Mouse (Mus musculus) hindbrain, embryonic 11.5 days (tissue): ENCODE measurements around the gene Pafah1b2. TPM values are rescaled to one million over a fixed set of nuclear protein-coding genes. Genes with fewer than 3 reads are reported as not detected.

ENCODE experiments used
- ATAC-seq: fragments of 200-750 bp; cut with Nextera tagmentation; 2 replicates; pipeline ENCODE4 v1.8.0; 2017; ENCODE audit warnings: mild to moderate bottlenecking, moderate TSS enrichment, moderate library complexity; ENCODE audit not compliant: low FRiP score
- DNase-seq: peaks from one replicate; pipeline ENCODE4 v3.0.0-alpha.2; 2015; ENCODE audit warnings: low spot score
- H3K27ac ChIP-seq: fragments of 300-500 bp; sonication (generic); 2 replicates; pipeline ENCODE4 v1.5.1; 2014; ENCODE audit warnings: mild to moderate bottlenecking, low read depth, low read length
- H3K27me3 ChIP-seq: fragments of 300-500 bp; sonication (generic); 2 replicates; pipeline ENCODE4 v1.6.1; 2014; ENCODE audit warnings: mild to moderate bottlenecking, low read length, moderate library complexity, mixed read lengths; ENCODE audit not compliant: control insufficient read depth, insufficient read depth
- H3K36me3 ChIP-seq: fragments of 300-500 bp; sonication (generic); 2 replicates; pipeline ENCODE4 v1.6.1; 2014; ENCODE audit warnings: mild to moderate bottlenecking, low read length, moderate library complexity, mixed read lengths; ENCODE audit not compliant: control insufficient read depth, insufficient read depth
- H3K4me1 ChIP-seq: fragments of 300-500 bp; sonication (generic); replicated peaks from 2 replicates; pipeline ENCODE4 v1.6.1; 2014; ENCODE audit warnings: low read length, mixed read lengths; ENCODE audit not compliant: control insufficient read depth, insufficient read depth
- H3K4me2 ChIP-seq: fragments of 300-500 bp; sonication (generic); replicated peaks from 2 replicates; pipeline ENCODE4 v1.6.1; 2014; ENCODE audit warnings: mild to moderate bottlenecking, low read depth, low read length
- H3K4me3 ChIP-seq: fragments of 300-500 bp; sonication (generic); 2 replicates; pipeline ENCODE4 v1.5.1; 2014; ENCODE audit warnings: low read depth, low read length
- H3K9ac ChIP-seq: fragments of 300-500 bp; sonication (generic); 2 replicates; pipeline ENCODE4 v1.6.1; 2014; ENCODE audit warnings: low read depth, low read length
- H3K9me3 ChIP-seq: fragments of 300-500 bp; sonication (generic); 2 replicates; pipeline ENCODE4 v1.6.1; 2016; ENCODE audit warnings: low read length; ENCODE audit not compliant: control insufficient read depth
- WGBS: fragments of 180-500 bp; shearing (Covaris S2); extraction: QIAGEN DNeasy Blood & Tissue Kit; methylation state at CpG from one replicate; pipeline ENCODE4 v1.1.7; 2014; 5-methylcytosine and 5-hydroxymethylcytosine counted together
- polyA plus RNA-seq: library from polyadenylated mRNA; unstranded; fragments of >200 nt; fragmentation: Nextera tagmentation; extraction: Ambion mirVana; gene quantifications from 2 replicates; pipeline ENCODE4 v1.2.1, GENCODE M21; 2014

Pafah1b2 gene
- polyA plus RNA-seq, 1 experiment from 2014 or later = 282 TPM

- H3K27me3 ChIP-seq = no peaks in the 10 kb centered on the region
- H3K27ac ChIP-seq = no peak overlapping the region
- no peak for ATAC-seq
- no peak overlapping the region for H3K9ac ChIP-seq
- H3K9me3 ChIP-seq = no peaks in the 10 kb centered on the region
- H3K4me2 ChIP-seq = no peak overlapping the region
- no peak overlapping the region for H3K4me3 ChIP-seq
- DNase-seq = no peak
- 90% methylated on average over 8 of the region's 8 CpGs for WGBS
- no peaks in the 10 kb centered on the region for H3K36me3 ChIP-seq
- 0 out of 2 replicates have a peak, but pooled peaks cover 4% of the 10 kb centered on the region for H3K4me1 ChIP-seq
Observed at GRCm38 (mm10) chr9:46043626-46044025, 31.1 kb upstream of the Pafah1b2 start.

GRCm38 (mm10) chr9:46042387-46042786, 29.9 kb upstream of the Pafah1b2 start:
- H3K27me3 ChIP-seq = no peaks in the 10 kb centered on the region
- H3K4me1 ChIP-seq = 0 out of 2 replicates have a peak, but pooled peaks cover 4% of the 10 kb centered on the region
- no peak overlapping the region for H3K4me2 ChIP-seq
- 86% methylated on average over 3 of the region's 3 CpGs for WGBS
- no peak overlapping the region for H3K4me3 ChIP-seq
- no peaks in the 10 kb centered on the region for H3K9me3 ChIP-seq
- no peak overlapping the region for H3K27ac ChIP-seq
- H3K9ac ChIP-seq = no peak overlapping the region
- ATAC-seq = no peak
- H3K36me3 ChIP-seq = no peaks in the 10 kb centered on the region
- DNase-seq = no peak

GRCm38 (mm10) chr9:46041186-46041585, 28.7 kb upstream of the Pafah1b2 start:
- 83% methylated on average over 2 of the region's 2 CpGs for WGBS
- Histone ChIP-seq H3K4me2 (no peak overlapping the region), H3K27me3 (no peaks in the 10 kb centered on the region), H3K4me3 (no peak overlapping the region), H3K9me3 (no peaks in the 10 kb centered on the region), H3K36me3 (no peaks in the 10 kb centered on the region), H3K4me1 (no peaks in the 10 kb centered on the region), H3K9ac (no peak overlapping the region), H3K27ac (no peak overlapping the region)
- ATAC-seq (no peak), DNase-seq (no peak)

- H3K4me2 ChIP-seq = no peak overlapping the region
- no peaks in the 10 kb centered on the region for H3K4me1 ChIP-seq
- H3K36me3 ChIP-seq = no peaks in the 10 kb centered on the region
- H3K9me3 ChIP-seq = no peaks in the 10 kb centered on the region
- WGBS = 95% methylated on average over 13 of the region's 13 CpGs
- H3K4me3 ChIP-seq = no peak overlapping the region
- no peak overlapping the region for H3K27ac ChIP-seq
- H3K27me3 ChIP-seq = no peaks in the 10 kb centered on the region
- no peak overlapping the region for H3K9ac ChIP-seq
- DNase-seq = no peak
- no peak for ATAC-seq
Observed at GRCm38 (mm10) chr9:46038786-46039185, 26.3 kb upstream of the Pafah1b2 start.

GRCm38 (mm10) chr9:46036881-46037280, 24.4 kb upstream of the Pafah1b2 start:
- WGBS = 95% methylated on average over 8 of the region's 8 CpGs
- H3K27me3 ChIP-seq = no peaks in the 10 kb centered on the region
- H3K9ac ChIP-seq = no peak overlapping the region
- H3K9me3 ChIP-seq = no peaks in the 10 kb centered on the region
- H3K27ac ChIP-seq = no peak overlapping the region
- ATAC-seq (no peak), DNase-seq (no peak)
- H3K4me2 ChIP-seq = no peak overlapping the region
- H3K4me3 ChIP-seq = no peak overlapping the region
- no peaks in the 10 kb centered on the region for H3K36me3 ChIP-seq
- no peaks in the 10 kb centered on the region for H3K4me1 ChIP-seq

GRCm38 (mm10) chr9:46035290-46035871, 22.9 kb upstream of the Pafah1b2 start:
- no peak overlapping the region for H3K27ac ChIP-seq
- no peaks in the 10 kb centered on the region for H3K27me3 ChIP-seq
- DNase-seq = no peak
- no peak overlapping the region for H3K4me3 ChIP-seq
- no peak overlapping the region for H3K9ac ChIP-seq
- no peaks in the 10 kb centered on the region for H3K4me1 ChIP-seq
- ATAC-seq = no peak
- no peaks in the 10 kb centered on the region for H3K36me3 ChIP-seq
- no peaks in the 10 kb centered on the region for H3K9me3 ChIP-seq
- no peak overlapping the region for H3K4me2 ChIP-seq
- WGBS = 85% methylated on average over 9 of the region's 9 CpGs

- Histone ChIP-seq H3K9me3 (no peaks in the 10 kb centered on the region), H3K4me1 (no peaks in the 10 kb centered on the region), H3K9ac (no peak overlapping the region), H3K27me3 (no peaks in the 10 kb centered on the region), H3K4me2 (no peak overlapping the region), H3K4me3 (no peak overlapping the region), H3K36me3 (no peaks in the 10 kb centered on the region), H3K27ac (no peak overlapping the region)
- 93% methylated on average over 3 of the region's 3 CpGs for WGBS
- DNase-seq (no peak), ATAC-seq (no peak)
Observed at GRCm38 (mm10) chr9:46033862-46034261, 21.4 kb upstream of the Pafah1b2 start.

- Histone ChIP-seq H3K27ac (no peak overlapping the region), H3K36me3 (no peaks in the 10 kb centered on the region), H3K4me1 (0 out of 2 replicates have a peak, but pooled peaks cover under 1% of the 10 kb centered on the region), H3K27me3 (no peaks in the 10 kb centered on the region), H3K4me3 (no peak overlapping the region), H3K9ac (no peak overlapping the region), H3K9me3 (no peaks in the 10 kb centered on the region), H3K4me2 (no peak overlapping the region)
- DNase-seq (no peak), ATAC-seq (no peak)
- 81% methylated on average over 1 of the region's 1 CpGs for WGBS
Observed at GRCm38 (mm10) chr9:46033058-46033457, 20.6 kb upstream of the Pafah1b2 start.

- no peak overlapping the region for H3K27ac ChIP-seq
- 0 out of 2 replicates have a peak, but pooled peaks cover 2% of the 10 kb centered on the region for H3K4me1 ChIP-seq
- DNase-seq (no peak), ATAC-seq (no peak)
- H3K27me3 ChIP-seq = no peaks in the 10 kb centered on the region
- H3K36me3 ChIP-seq = no peaks in the 10 kb centered on the region
- no peaks in the 10 kb centered on the region for H3K9me3 ChIP-seq
- WGBS = 86% methylated on average over 6 of the region's 6 CpGs
- H3K9ac ChIP-seq = no peak overlapping the region
- H3K4me2 ChIP-seq = no peak overlapping the region
- no peak overlapping the region for H3K4me3 ChIP-seq
Observed at GRCm38 (mm10) chr9:46032190-46032589, 19.7 kb upstream of the Pafah1b2 start.
